Mouse (Mus musculus) common myeloid progenitor, adult 5-6 weeks (primary cell): ENCODE measurements around the gene Rhcg. TPM values are rescaled to one million over a fixed set of nuclear protein-coding genes. Genes with fewer than 3 reads are reported as not detected.
A peak's percentile ranks its signal among the peaks of the same experiment; 100 is the strongest.

ENCODE experiments used
- ATAC-seq: replicated peaks from 2 replicates; pipeline ENCODE4 v1.8.0; 2016; ENCODE audit warnings: low read depth, mild to moderate bottlenecking, moderate TSS enrichment, inconsistent platforms; ENCODE audit not compliant: poor library complexity, severe bottlenecking
- total RNA-seq: library from RNA; stranded (forward); fragments of 200-1000, 187-1606 nt; gene quantifications from 2 replicates; pipeline ENCODE4 v1.2.3, GENCODE M21; 2017

Rhcg gene
- total RNA-seq, 1 experiment from 2014 or later: not detected

GRCm38 (mm10) chr7:79557728-79558221 is 59.7 kb downstream of the Rhcg start:
- ATAC-seq: no peak

DNA sequence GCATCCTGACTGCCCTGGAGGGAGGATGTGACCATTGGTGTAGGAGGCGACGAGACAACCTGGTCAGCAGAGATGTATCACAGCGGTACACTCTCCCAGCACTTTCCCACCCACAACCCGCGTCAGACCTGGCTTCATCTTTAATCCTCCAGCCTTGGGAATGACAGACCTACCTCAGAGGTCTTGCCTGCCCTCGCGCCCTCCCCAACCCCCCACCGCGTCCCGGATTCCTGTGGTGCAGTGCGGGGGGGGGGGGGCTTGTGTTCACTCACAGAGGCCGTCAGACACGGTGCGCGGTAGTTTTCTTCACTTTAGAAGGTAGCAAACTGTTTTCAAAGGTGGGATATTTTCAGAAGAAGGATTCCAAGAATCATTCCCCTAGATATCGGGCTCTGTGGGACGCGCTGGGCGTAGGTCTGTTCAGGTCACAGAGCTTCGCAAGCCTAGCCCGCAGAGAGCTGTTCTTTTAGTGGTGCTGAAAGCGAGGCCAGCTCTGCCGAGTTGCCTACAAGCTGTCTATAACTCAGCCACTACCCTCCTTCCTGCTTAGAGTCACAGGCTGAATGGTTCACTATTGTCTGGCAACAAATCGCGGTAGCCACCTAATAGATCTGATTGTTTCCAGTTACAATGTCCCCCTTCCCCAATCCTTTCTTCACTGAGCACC is 62.0 kb downstream of the Rhcg start:
- ATAC-seq: peak; percentile 79

DNA sequence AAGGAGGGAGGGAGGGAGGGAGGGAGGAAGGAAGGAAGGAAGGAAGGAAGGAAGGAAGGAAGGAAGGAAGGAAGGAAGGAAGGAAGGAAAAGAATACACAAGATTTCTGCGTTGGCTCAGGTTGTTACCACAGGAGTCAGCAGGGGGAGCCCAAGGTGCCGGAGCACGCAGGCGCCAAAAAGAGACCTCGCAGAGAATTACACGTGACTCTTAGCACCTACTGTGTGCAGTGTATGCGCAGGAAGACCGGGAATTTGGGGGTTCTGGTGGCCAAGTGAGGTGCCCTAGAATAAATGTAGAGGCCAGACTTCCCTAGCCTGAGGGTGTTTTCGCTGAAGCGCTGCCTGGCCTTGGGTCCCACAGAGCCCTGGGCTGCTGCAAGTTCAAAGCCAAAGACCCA is 64.8 kb downstream of the Rhcg start:
- no peak for ATAC-seq

- ATAC-seq: no peak
These were observed 68.4 kb downstream of the Rhcg start for GRCm38 (mm10) chr7:79548893-79549555.

- ATAC-seq: peak; percentile 91
These were observed 70.4 kb downstream of the Rhcg start for GRCm38 (mm10) chr7:79547092-79547491.

GRCm38 (mm10) chr7:79545066-79545400 is 72.4 kb downstream of the Rhcg start:
- no peak for ATAC-seq

- ATAC-seq: no peak
These were observed 73.0 kb downstream of the Rhcg start for GRCm38 (mm10) chr7:79544281-79545065.

Other genes with a start within 250 kb of the Rhcg start
- not detected in 2 replicates for gene Rlbp1, start 230.6 kb downstream of the Rhcg start, total RNA-seq
- gene Fanci, start 225.7 kb downstream of the Rhcg start, total RNA-seq: 26.2 and 30.1 TPM in 2 replicates
- gene Polg, start 151.3 kb downstream of the Rhcg start, total RNA-seq: 38.4 and 48.4 TPM in 2 replicates
- 16.7 and 34.7 TPM in 2 replicates for gene Ticrr, start 42.5 kb upstream of the Rhcg start, total RNA-seq
- gene Kif7, start 98.1 kb upstream of the Rhcg start, total RNA-seq: 0.53 and 1.6 TPM in 2 replicates
- not detected in 2 replicates for gene Plin1, start 115.2 kb upstream of the Rhcg start, total RNA-seq
- 3.1 and 4.5 TPM in 2 replicates for gene Pex11a, start 125.5 kb upstream of the Rhcg start, total RNA-seq
- gene Wdr93, start 125.5 kb upstream of the Rhcg start, total RNA-seq: not detected in 2 replicates
- gene Mesp1, start 176.1 kb upstream of the Rhcg start, total RNA-seq: not detected in 2 replicates
- 1.2 TPM in 1 of 2 replicates, not detected in the other for gene Mesp2, start 193.1 kb upstream of the Rhcg start, total RNA-seq
- 1.8 TPM in 1 of 2 replicates, not detected in the other for gene Anpep, start 243.4 kb upstream of the Rhcg start, total RNA-seq